Mouse (Mus musculus): Measurements from ENCODE around the gene Gm42417.

The Gm42417 gene

DNA sequence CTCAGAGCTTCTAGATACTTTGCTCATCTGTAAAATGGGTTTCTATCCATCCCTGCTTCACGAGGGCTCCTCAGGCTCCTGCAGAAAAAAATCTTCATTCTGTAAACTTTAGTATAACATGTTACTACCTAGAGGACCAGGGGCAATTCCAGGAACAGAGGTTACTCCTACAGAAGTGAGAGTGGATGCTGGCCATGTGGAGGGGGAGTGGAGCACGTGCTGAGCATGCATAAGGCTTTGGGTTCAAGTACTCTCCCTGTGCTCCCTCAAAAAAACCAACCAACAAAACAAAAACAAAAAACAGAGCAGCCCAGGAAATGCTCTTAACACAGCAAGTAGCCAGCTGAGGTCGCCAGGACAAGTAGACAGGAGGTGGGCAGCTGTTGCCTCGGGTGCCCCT lies 24.4 kb upstream of the Gm42417 start:
- no peak for DNase-seq (ENCODE audit: low spot score)

DNA sequence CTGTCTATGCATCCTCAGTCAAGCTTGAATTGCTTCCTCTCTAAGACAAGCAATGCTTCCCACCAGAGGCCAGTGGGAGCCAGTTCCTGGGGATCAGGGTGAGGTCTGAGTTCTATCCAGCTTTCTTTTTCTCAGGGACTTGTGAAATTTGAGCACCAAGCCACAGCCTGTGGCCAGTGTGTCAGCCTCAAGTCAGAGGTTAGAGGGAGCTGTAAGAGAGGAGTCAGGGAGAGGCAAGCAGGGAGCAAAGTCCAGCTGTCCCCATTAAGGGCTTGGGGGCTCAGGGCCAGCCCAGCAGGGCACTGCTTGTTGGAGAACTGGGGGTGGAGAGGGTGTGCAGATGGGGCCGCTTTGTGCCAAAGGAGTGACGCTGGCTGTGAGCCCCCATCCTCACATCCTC lies 24.0 kb upstream of the Gm42417 start:
- no peak for DNase-seq (ENCODE audit: low spot score)

DNA sequence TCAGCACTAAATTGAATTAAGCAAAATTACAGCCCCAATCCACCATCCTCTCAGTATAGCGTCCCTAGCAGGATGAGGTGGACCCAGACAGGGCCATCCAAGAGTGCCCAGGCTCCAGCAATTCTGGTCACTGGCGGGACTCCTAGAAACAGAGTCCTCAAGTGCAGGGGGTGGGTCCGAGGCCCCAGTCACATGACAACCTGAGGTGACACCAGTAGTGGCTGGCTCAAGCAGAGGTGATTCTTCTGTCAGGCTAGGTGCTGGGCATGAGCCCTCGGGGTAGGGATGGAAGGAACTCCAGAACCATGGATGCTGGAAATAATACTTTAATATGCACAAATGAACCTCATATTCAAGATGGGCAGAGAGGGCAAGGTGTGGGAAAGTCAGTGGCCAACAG lies 23.2 kb upstream of the Gm42417 start:
- no peak for DNase-seq (ENCODE audit: low spot score)

DNA sequence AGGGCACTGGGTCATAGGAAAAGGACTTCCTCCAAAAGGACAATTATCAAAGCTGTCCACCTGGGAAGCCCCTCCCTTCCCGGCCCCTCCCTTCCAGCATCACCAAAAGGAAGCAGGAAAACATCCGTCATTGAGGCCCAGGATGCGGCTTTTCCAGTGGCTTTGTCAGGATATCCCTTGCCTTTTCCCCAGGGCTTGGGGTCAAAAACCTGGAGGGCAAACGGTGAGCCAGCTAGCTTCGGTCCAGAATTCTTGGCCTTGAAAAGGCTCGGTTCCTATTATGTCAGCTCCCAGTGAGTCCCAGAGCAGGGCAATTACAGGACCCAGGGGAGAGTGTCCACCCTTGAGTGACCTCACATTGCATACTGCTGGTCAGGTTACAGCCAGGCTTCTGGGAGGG lies 21.7 kb upstream of the Gm42417 start:
- no peak for DNase-seq (ENCODE audit: low spot score)

DNA sequence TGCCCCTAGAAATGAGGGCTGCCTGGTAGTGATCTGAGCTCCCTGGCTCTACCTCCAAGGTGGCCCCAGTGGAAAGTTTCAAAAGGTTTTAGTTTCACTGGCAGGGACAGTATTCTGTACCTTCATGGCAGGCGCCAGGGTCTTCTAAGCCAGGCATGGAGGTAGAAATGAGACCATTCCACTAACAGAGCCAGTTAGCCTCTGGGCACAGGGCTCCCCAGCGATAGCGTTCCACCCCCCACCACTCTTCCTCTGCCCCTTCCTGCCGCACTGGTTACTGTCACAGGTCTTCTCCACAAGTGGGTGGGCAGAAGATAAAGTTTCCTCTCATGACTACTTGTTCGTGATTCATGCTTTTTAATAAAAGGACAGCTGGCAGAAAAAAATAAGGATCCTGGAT lies 20.7 kb upstream of the Gm42417 start:
- no peak for DNase-seq (ENCODE audit: low spot score)

DNA sequence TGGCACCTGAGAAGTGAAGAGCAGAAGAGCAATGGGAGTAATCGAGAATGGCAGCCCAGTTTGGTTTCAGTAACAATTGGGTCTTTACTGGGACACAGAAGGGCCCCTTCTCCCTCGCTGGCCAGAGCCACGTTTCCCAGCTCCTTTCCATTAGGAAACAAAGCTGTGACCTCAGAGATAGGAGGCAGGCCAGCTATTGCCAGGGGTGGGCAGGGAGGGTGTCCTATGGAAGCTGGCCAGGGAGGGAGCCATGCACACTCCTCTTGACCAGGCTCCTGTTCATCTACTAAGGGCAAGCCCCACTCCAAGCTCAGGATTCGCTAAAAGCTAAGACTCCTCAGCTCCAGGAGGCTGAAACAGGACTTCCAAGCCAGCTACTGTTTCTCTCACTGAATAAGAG lies 20.0 kb upstream of the Gm42417 start:
- DNase-seq (ENCODE audit: low spot score), result no peak

DNA sequence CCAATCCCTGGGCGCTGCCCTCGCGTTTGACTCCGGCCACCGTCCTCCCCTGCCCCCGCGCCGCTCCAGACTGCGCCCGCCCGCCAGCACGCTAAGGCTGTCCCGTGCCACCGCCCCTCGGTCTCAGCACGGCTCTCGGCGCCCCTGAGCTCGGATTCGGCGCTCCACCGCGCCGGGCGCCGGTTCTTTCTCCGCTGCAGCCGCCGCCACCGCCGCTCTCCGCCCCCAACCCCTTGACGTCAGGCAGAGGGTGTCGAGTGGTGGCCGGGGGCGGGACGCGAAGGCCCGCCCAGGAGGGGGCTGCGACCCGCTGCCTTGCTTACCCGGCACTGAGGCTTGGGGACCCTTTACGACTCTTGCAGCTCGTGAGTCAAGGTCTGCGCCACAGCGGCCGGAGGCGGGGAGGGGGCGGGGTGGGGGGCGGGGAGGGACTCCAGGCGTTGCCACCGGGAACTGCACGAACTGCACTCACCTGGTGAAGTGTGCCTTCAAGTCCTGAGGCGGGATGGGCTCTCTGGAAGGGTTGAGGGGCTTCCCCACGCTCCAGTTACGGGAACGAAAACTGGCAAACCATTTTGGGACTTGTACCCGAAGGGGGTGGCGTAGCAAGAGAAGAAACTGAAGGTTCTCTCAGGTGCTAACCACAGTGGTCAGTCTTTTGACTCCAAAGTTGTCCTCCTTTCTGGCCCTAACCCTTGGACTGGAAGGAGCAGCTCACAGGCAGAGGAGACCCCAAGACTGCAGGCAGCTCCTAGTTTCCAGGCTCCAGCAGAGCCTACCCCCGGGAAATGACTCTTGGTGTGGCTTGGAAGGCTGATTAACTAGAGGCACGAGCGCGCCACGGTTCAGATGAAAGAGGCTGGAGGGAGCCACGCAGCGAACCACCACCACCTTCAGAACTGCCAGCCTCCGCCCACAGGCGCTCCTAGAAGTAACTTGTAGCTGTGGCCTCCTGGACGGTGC lies 19.1 kb upstream of the Gm42417 start, which contains the start of gene Sema4c:
Gene Sema4c (minus strand): TSS at position 319 of the 963 bp plus-strand sequence.
- peak; percentile 64 for DNase-seq (ENCODE audit: low spot score)

DNA sequence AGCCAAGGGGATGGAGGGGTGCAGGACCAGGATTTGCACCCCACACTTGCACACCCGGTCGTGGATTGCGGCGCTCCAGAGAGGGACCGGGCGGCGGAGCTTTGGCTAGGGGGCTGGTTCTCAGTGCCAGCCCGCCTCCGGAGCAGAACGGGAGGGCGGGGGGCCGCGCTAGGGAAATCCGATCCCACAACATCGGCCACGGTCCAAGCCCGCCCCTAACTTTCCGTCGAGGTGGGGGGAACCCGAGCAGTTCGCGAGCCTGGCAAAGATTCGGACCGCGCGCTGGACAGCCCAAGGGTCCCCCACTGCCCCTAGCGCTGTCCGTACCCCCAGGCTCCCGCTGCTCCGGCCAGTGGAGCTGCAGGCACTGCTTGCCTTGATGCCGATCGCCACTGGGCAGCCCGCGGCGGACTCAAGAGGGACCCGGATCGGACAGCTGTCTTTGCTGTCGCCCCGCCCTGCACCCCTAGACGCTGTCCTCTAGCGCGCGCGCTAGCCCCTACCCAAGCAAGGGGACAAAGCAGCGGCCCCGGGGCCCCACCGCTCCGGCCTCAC lies 18.3 kb upstream of the Gm42417 start:
- peak; percentile 72 for DNase-seq (ENCODE audit: low spot score)

DNA sequence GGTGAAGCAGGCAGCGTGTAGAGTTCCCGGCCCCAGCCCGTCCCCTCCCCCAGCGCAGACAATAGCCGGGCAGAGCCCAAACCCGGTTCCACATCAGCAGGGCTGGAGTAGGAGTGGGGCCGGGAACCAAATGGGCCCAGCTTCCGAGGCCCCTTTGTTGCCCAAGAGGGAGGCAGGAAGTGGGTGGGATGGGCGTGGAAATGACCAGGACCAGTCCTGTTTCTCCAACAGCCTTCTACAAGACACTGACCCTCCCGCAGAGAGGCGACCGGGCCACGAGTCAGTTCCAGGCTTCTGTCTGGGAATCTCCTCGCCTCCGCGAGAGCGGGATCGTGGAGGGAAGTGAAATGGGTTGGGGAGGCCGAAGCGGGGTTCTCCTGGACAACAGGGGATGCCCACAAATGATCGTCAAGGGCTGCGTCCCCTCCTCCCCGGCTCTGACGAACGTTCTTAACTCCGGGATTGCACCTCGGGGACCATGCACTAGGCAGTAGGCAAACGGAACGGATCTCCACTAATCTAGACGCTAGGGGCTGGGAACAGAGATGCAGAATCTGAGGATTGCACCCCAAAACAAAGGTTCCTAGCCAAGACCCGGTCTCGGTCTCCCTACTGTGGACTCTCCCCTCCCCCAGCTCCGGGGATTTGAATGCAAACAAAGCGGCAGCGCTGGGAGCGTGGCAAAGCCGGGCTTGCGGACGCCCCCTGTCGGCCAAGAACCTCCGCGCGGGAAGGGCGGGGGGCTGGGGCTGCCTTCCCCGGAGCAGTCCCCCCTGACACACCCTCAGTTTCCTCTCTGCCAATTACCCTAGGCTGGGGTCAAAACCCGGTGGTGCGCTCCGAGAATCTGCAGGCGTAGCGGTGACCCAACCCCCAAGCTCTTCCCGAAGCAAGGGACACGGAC lies 17.6 kb upstream of the Gm42417 start:
- DNase-seq (ENCODE audit: low spot score), result peak; percentile 92

DNA sequence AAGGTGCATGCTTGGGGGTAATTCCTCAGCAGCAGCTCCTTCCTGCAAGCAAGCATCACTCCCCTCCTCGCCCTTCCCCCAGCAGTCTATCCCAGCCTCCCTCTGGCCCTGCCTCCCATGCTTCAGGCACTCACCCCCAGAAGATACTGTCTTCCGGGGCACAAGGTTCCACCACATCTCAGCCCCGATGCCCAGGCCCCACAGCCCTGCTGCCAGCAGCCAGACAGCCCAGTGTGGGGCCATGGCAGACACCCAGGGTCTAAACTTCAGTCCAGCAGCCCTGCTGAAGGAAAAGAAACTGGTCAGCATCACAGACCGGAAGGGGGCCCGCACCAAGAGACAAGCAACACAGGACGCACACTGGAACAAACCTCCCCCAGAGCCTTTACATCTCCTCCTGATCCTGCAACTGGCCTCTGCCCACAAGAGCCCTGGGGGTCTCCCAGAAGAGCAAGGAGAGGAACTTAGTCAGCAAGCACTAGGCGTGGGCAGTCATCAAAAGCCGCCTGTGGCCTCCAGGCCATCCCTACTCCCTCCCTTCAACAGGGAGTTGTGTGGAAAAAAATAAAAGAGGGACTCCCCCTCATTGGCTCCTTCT lies 16.7 kb upstream of the Gm42417 start:
- DNase-seq (ENCODE audit: low spot score), result no peak

DNA sequence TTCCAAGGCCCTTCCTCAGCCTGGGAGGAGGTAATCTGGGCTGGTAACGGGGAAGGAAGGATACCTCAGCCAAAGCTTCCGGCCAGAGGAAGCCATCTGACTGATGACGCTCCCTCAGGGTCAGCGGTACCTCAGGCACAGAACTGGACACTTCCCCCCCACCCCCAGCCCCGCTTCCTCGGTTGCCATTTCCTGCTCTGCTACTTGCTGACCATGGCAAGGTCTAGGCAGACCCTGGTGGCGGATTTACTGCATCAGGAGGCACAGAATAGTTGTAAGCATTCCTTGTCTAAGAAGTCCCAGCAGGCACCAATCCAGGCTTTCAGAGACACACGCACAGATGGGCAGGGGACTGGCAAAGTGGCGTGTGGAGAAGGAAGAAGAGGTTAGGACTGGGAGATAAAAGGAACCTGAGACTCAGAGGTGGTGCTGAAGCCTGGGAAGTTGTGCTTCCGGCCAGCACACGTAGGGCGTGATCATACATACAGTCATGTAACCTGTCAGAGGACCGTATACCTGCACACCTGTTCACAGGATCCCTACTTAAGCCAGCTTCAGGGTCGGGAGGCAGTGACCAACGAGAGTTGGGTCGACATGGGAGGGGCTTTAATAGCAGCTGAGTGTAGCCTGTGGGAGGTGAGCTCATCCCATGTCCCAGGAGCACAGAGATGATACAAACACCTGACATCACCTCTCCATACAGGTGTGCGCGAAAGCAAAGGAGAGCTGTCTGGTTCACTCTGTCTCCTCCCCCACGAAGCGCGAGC lies 15.6 kb upstream of the Gm42417 start:
- DNase-seq (ENCODE audit: low spot score), result no peak

DNA sequence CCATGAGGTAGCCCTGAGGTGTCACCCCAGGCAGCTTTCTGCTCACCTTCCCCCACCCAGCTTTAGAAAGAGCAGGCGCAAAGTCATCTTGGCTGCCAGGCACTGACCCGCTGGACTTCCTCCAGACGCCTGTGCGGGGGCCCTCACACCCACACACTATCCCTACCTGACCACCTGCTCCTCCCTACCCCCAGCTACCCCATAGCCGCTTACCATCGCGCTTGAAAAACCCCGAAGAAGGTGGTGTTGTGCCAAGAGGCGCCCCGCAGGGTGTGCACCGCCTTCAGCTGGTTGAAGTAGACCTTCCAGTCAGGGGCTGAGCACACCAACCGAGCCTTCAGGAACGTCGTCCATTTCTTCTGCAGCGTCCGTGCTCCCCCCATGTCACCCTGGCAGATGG lies 13.3 kb upstream of the Gm42417 start:
- DNase-seq (ENCODE audit: low spot score), result no peak

DNA sequence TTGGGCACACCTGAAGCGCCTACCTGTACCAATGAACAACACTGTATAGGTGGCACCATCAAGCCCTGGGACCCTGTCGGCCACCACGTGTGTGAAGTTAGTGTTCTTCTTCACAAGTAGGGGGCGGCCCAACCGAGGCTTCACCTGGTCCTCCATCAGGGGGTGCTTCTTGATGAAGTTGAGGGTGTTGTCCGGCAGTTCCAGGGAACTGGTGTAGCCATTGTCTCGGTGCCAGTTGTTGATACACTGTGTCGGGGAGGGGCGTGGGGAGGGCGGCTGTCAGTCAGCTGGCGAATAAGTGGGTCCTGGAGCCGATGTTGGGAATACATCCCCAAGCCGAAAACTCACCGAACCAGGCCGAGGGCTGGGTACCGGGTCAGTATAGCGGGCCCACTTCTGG lies 12.7 kb upstream of the Gm42417 start:
- no peak for DNase-seq (ENCODE audit: low spot score)

DNA sequence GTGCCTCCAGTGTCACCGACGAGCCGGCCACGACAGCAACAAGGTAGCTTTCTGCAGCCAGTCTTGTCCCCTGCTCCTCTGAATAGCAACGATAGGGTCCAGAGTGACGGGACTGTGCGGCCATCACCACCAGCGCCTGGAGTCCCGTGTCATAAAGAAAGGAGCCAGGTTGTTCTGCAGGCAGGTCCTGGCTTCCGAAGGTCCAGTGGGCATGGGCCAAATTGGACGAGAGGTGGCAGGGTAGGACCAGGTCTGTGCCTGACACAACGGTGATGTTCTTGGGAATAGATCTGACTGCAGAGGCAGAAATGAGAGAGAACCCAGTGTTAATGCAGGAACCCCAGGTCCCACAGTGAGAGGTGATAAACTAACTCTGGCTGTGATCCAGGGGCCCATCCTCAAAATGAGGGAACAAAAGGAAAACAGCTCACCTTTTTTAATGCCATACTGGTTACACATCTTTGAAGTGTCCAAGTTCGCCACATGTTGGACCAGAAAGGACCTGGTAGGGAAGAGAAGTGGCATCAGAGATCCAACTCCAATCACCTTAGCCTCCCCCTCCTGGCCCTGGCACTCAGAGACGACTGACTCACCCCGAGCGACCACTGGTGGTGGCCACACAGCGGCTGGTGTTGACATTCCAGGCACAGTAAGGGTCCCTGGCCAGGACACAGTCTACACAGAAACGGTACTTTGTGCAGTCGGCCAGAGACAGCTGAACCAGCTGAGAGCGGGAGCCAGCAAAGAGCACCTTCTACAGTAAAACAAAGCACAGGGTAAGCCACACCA lies 11.0 kb upstream of the Gm42417 start:
- DNase-seq (ENCODE audit: low spot score), result no peak

DNA sequence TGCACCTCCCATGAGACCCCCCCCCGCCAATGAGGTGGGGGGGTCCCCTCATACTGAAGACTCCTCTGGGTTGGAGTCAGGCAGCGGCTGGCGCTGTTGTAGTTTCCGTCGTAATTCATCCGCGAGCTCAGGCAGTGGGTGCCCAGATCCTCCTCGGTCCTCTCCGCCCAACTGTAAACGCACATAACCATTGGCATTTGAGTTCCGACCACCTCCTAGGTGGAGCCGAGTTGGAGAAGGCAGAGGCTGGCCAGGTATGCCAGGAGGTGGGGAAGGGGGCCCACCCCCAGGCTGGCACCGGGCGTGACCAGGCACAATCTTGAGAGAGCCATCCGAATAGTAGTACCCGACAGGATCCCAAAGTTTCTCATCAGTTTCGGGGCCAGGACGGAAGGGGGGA lies 10.3 kb upstream of the Gm42417 start:
- DNase-seq (ENCODE audit: low spot score), result no peak

DNA sequence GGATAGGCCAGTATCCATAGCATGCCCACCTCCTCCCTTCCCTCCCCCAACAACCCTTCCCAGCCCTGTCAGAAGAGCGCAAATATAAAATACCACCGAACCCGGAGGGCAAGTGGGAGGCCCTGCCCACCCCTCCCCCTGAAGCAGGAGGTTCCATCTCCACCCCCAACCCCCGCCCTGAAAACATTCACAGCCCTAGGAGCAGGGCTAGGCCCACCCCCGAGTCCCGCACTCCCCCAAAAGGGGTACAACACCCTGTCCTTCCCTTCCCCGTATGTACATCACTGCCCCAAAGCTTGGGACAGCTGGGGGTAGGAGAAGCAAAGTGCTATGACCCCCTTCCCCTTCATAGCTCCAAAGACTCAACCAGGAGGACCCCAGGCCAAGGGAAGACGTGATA lies 9.5 kb upstream of the Gm42417 start:
- DNase-seq (ENCODE audit: low spot score), result no peak

DNA sequence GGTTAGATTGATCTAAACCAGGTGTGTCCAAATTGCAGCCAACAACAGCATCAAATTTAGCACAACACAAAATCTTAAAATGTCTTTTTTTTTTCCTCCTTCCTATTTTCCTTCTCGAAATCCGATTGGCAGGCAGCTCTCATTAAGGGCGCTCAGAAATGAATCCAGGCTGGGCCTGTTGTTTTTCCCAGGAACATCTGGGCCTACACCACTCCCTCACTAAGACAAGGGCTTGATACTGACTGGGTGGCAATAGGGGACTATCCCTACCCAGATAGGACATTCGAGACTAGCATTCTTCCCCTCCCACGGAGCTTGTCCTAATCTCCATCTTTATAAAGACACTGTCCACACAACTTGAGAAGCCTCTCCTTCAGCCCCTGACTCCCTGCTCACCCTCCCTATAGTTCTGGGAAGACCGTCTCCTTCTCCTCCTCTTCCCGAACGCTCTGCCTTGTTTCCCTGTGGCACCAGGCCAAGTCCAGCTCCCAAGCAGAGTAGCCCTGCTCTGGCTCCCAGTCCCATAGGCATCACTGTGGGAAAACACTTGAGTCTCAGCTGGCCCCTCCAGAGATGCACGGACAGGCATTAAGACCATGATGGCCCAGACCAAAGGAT lies 8.9 kb upstream of the Gm42417 start:
- peak; percentile 41 for DNase-seq (ENCODE audit: low spot score)

DNA sequence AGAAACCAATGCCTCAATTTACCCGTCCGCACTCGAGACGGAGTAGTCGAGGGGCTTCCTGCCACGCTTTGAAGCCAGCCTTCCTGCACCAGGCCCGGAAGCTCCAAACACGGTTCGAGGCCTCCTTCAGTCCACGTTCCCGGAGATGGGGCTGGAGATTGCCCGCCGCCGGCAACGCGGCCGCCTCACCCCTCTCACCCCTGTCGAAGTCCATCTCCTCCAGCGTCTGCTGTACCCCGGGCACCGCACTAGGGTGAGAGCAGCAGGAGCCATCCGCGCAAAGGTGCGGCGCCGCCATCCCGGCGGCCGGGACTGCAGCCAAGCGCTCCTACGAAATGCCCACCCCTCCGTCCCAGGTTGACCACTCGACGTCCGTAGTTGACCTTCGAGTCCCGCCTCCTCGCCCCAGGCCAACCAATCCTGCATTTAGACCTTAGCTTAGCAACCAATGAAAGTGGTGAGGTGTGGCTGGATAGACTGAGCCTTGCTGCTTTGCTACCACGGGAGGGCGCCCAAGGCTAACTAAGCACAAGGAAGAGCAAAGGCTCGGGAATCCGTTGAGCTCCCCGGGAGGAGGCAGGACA lies 7.8 kb upstream of the Gm42417 start, which contains the start of gene Ankrd39:
Gene Ankrd39 (minus strand): TSS at position 558 of the 584 bp plus-strand sequence.
- peak; percentile 95 for DNase-seq (ENCODE audit: low spot score)

DNA sequence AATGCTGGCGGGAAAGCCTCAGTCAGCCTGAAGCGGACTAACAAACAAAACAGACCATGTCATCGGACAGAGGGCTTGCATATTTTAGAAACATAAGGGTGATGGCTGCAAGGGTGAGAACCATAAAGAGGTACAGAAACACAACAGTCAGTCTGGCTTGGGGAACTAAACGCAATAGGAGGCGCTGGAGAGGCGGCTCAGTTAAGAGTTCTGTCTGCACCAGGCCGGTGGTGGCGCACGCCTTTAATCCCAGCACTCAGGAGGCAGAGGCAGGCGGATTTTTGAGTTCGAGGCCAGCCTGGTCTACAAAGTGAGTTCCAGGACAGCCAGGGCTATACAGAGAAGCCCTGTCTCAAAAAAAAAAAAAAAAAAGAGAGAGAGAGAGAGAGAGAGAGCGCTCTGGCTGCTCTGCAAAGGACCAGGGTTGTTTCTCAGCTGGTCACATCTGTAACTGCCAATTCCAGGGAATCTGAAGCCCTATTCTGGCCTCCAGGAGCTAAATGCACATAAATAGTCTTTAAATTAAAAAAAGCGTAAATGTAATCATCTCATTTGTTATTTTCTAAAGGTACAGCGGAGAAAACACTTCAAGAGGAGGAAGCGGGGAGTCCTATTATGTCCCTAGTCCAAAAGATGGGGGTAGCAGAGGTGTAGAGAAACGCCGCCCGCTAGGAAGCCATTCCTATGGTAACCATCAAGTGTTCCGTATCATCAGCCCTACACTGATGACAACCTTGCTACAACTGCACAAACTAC lies 6.8 kb upstream of the Gm42417 start:
- DNase-seq (ENCODE audit: low spot score), result no peak
